Mouse (Mus musculus) NIH3T3 (cell line): ENCODE measurements at regions not wholly inside any gene's neighbourhood (a gene's known extent, or its start where the extent isn't known, plus 50 kb on each side); places are given as distances from the start of the nearest gene placed in this dataset.
A peak's percentile ranks its signal among the peaks of the same experiment; 100 is the strongest.
"Not testable (repeated sequence)": the region's sequence is repeated elsewhere in the genome, so short reads cannot be mapped to it uniquely, and the experiment has no call there.

ENCODE experiments used
- DNase-seq: peaks from one replicate; pipeline ENCODE4 v3.0.0-alpha.2; 2012; ENCODE audit warnings: low read depth

- DNase-seq: no peak
Observed at GRCm38 (mm10) chr16:50533881-50534280, 57.1 kb downstream of the Ccdc54 start.

- peak; percentile 96 for DNase-seq
Observed at GRCm38 (mm10) chr16:50529511-50530416, 61.2 kb downstream of the Ccdc54 start.

GRCm38 (mm10) chr16:50528677-50529510, 62.1 kb downstream of the Ccdc54 start:
- DNase-seq: peak; percentile 92

GRCm38 (mm10) chr16:50528355-50528676, 62.6 kb downstream of the Ccdc54 start:
- no peak for DNase-seq

GRCm38 (mm10) chr16:50526930-50527329, 64.0 kb downstream of the Ccdc54 start:
- not testable (repeated sequence) for DNase-seq

- no peak for DNase-seq
Observed at GRCm38 (mm10) chr16:50525934-50526366, 65.0 kb downstream of the Ccdc54 start.

- DNase-seq: no peak
Observed at GRCm38 (mm10) chr16:50525504-50525903, 65.5 kb downstream of the Ccdc54 start.

- no peak for DNase-seq
Observed at GRCm38 (mm10) chr16:50519610-50520009, 71.3 kb downstream of the Ccdc54 start.

- no peak for DNase-seq
Observed at GRCm38 (mm10) chr16:50516579-50516978, 74.4 kb downstream of the Ccdc54 start.

GRCm38 (mm10) chr16:50515039-50515438, 75.9 kb downstream of the Ccdc54 start:
- DNase-seq: no peak

- no peak for DNase-seq
Observed at GRCm38 (mm10) chr16:50512080-50512479, 78.9 kb downstream of the Ccdc54 start.

GRCm38 (mm10) chr16:50509529-50509895, 77.3 kb upstream of the Bbx start:
- DNase-seq: no peak

- no peak for DNase-seq
Observed at GRCm38 (mm10) chr16:50508673-50509528, 76.7 kb upstream of the Bbx start.

- peak; percentile 46 for DNase-seq
Observed at GRCm38 (mm10) chr16:50504619-50505018, 72.4 kb upstream of the Bbx start.

- DNase-seq: no peak
Observed at GRCm38 (mm10) chr16:50498909-50499308, 66.7 kb upstream of the Bbx start.

- DNase-seq: no peak
Observed at GRCm38 (mm10) chr16:50493662-50494061, 61.5 kb upstream of the Bbx start.

- no peak for DNase-seq
Observed at GRCm38 (mm10) chr16:50489244-50489643, 57.1 kb upstream of the Bbx start.

- DNase-seq: no peak
Observed at GRCm38 (mm10) chr16:50482360-50482786, 50.2 kb upstream of the Bbx start.
